Mouse (Mus musculus) kidney, postnatal 36 days (tissue): Measurements from ENCODE around the gene Celf2.

Experiments used
- DNase-seq, 2 experiments: peaks; one replicate each; pipeline ENCODE4 v3.0.0; 2021 to 2022; ENCODE audit warnings: mixed read lengths in 2 of 2

Celf2 gene

GRCm38 (mm10) chr2:6726071-6726470 lies 783.3 kb downstream of the Celf2 start:
- peak; percentile 27 to 57 for DNase-seq

- DNase-seq: no peak
These were observed 785.8 kb downstream of the Celf2 start for GRCm38 (mm10) chr2:6723602-6724001.

- DNase-seq: peak in 1 of 2 experiments; percentile 14
These were observed 787.6 kb downstream of the Celf2 start for GRCm38 (mm10) chr2:6721460-6722401.

GRCm38 (mm10) chr2:6720753-6721459 lies 788.5 kb downstream of the Celf2 start:
- peak; percentile 20 to 28 for DNase-seq

- no peak for DNase-seq
These were observed 790.5 kb downstream of the Celf2 start for GRCm38 (mm10) chr2:6718864-6719263.

- DNase-seq: no peak
These were observed 791.4 kb downstream of the Celf2 start for GRCm38 (mm10) chr2:6717953-6718352.

- DNase-seq: no peak
These were observed 793.8 kb downstream of the Celf2 start for GRCm38 (mm10) chr2:6715562-6715961.

GRCm38 (mm10) chr2:6713529-6713928 lies 795.8 kb downstream of the Celf2 start:
- DNase-seq: no peak

- DNase-seq: no peak
These were observed 798.5 kb downstream of the Celf2 start for GRCm38 (mm10) chr2:6710687-6711430.

GRCm38 (mm10) chr2:6707959-6708519 lies 801.3 kb downstream of the Celf2 start:
- peak in 1 of 2 experiments; percentile 7 for DNase-seq

- no peak for DNase-seq
These were observed 802.1 kb downstream of the Celf2 start for GRCm38 (mm10) chr2:6707276-6707675.

GRCm38 (mm10) chr2:6705929-6706739 lies 803.2 kb downstream of the Celf2 start:
- no peak for DNase-seq

GRCm38 (mm10) chr2:6705475-6705874 lies 803.9 kb downstream of the Celf2 start:
- no peak for DNase-seq

- DNase-seq: no peak
These were observed 804.6 kb downstream of the Celf2 start for GRCm38 (mm10) chr2:6704804-6705203.

GRCm38 (mm10) chr2:6704342-6704741 lies 805.0 kb downstream of the Celf2 start:
- DNase-seq: no peak

- DNase-seq: no peak
These were observed 813.0 kb downstream of the Celf2 start for GRCm38 (mm10) chr2:6696326-6696725.

- DNase-seq: no peak
These were observed 813.9 kb downstream of the Celf2 start for GRCm38 (mm10) chr2:6695353-6695951.

- DNase-seq: no peak
These were observed 819.7 kb downstream of the Celf2 start for GRCm38 (mm10) chr2:6689689-6690088.

- DNase-seq: no peak
These were observed 831.1 kb downstream of the Celf2 start for GRCm38 (mm10) chr2:6678231-6678630.

GRCm38 (mm10) chr2:6677457-6677856 lies 831.9 kb downstream of the Celf2 start:
- DNase-seq: no peak

- DNase-seq: no peak
These were observed 835.0 kb downstream of the Celf2 start for GRCm38 (mm10) chr2:6674401-6674800.
